Mouse (Mus musculus): ENCODE data around the gene Wbp11. TPM values are rescaled to one million over a fixed set of nuclear protein-coding genes. Genes with fewer than 3 reads are reported as not detected.

Wbp11 gene
- polyA plus RNA-seq, 1 experiment from 2014 or later = 74.7 TPM

Small RNAs within 50 kb of the gene (microRNA-seq; reads per million reads assigned to microRNA genes)
- not detected for gene Gm44364

Other genes with a start within 250 kb of the Wbp11 start
- 2.5 and 2.9 TPM in 2 replicates for gene Plbd1, start 166.3 kb downstream of the Wbp11 start, polyA plus RNA-seq (2014; fragmentation: Nextera tagmentation; extraction: Ambion mirVana)
- 0.05 TPM in 2 replicates for gene Gucy2c, start 46.5 kb downstream of the Wbp11 start, polyA plus RNA-seq (2014; fragmentation: Nextera tagmentation; extraction: Ambion mirVana)
- gene Hist4h4, start 23.8 kb downstream of the Wbp11 start, polyA plus RNA-seq (2014; fragmentation: Nextera tagmentation; extraction: Ambion mirVana) = 0.43 and 0.78 TPM in 2 replicates
- gene H2afj, start 20.0 kb downstream of the Wbp11 start, polyA plus RNA-seq (2014; fragmentation: Nextera tagmentation; extraction: Ambion mirVana) = 93.6 and 112 TPM in 2 replicates
- 1.4 and 2.0 TPM in 2 replicates for gene BC049715, start 607 bp downstream of the Wbp11 start, polyA plus RNA-seq (2014; fragmentation: Nextera tagmentation; extraction: Ambion mirVana)
- gene Smco3, start 7.2 kb upstream of the Wbp11 start, polyA plus RNA-seq (2014; fragmentation: Nextera tagmentation; extraction: Ambion mirVana) = 1.8 and 1.9 TPM in 2 replicates
- gene Art4, start 29.5 kb upstream of the Wbp11 start, polyA plus RNA-seq (2014; fragmentation: Nextera tagmentation; extraction: Ambion mirVana) = 0.10 and 0.21 TPM in 2 replicates
- gene Mgp, start 47.6 kb upstream of the Wbp11 start, polyA plus RNA-seq (2014; fragmentation: Nextera tagmentation; extraction: Ambion mirVana) = 9.2 and 11.7 TPM in 2 replicates
- not detected in 2 replicates for gene Erp27, start 93.9 kb upstream of the Wbp11 start, polyA plus RNA-seq (2014; fragmentation: Nextera tagmentation; extraction: Ambion mirVana)
- 0.03 and 0.48 TPM in 2 replicates for gene Pde6h, start 95.6 kb upstream of the Wbp11 start, polyA plus RNA-seq (2014; fragmentation: Nextera tagmentation; extraction: Ambion mirVana)
- 14.7 and 17.9 TPM in 2 replicates for gene Arhgdib, start 113.7 kb upstream of the Wbp11 start, polyA plus RNA-seq (2014; fragmentation: Nextera tagmentation; extraction: Ambion mirVana)

All from hindbrain, embryonic 14.5 days (tissue).